7 mouse cellular contexts compared by ENCODE assay signal in the genomic region with DNA sequence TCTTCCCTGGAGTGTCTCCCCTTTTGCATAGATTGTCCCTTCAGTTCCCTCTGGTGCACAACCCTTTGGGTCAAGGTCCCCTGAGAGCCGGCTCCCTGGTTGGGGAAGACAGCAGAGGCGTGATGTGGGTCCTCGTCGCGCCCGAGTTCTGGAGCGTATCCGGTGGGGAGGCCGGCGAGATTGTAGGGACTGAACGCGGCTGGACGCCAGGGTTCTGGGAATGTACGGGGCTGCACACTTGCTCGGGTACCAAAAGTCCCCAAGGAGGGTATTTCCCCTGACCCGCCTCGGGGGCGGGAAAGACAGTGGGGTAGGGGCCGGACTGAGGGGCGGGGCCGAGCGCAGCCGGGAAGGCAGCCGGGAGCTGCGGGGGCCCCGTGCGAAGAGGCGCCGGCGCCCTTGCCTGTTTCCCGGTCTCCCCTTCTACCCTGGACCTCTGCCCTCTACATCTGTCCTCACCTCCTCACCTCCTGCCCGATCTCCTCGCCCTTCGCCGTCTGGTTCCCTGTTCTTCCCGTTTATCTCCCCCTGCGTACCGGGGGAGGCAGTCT. TPM values are rescaled to one million over a fixed set of nuclear protein-coding genes. Genes with fewer than 3 reads are reported as not detected.
DNase-seq lines count a peak whose midpoint lies in the region; ATAC-seq and TF ChIP-seq lines count a peak whose summit lies in the region.

No protein-coding gene starts in this region.

- intact Hi-C loops in heart, postnatal 14 days (cut with DNase I), result no loop called here

- H3K36me3 ChIP-seq in C2C12 (ENCODE audit: control insufficient read depth, insufficient read depth) (peaks cover 31% of the 10 kb centered on the region), ES-E14 (ENCODE audit: control insufficient read depth, insufficient read depth, low read length, poor library complexity, severe bottlenecking) (peaks cover 7% of the 10 kb centered on the region; the same call in 1 of the 2 replicates)
- H3K36me3 ChIP-seq in embryonic facial prominence, embryonic 14.5 days (ENCODE audit: control insufficient read depth, insufficient read depth, low read length), result peaks cover 13% of the 10 kb centered on the region
- peaks cover 7% of the 10 kb centered on the region; the same call in 1 of the 2 replicates for H3K36me3 ChIP-seq in limb, embryonic 15.5 days
- H3K36me3 ChIP-seq in midbrain, postnatal 0 days (ENCODE audit: insufficient read depth, low read length), result no peaks in the 10 kb centered on the region

- no peak for TF ChIP-seq CTCF in C2C12 (IDR thresholded peaks at IDR 0.05; ENCODE audit: control insufficient read depth, insufficient read depth, insufficient read length)
- no peak for TF ChIP-seq CTCF in midbrain, postnatal 0 days (IDR thresholded peaks at IDR 0.05)

- in situ Hi-C loops in ES-E14 (cut with MboI; ENCODE audit: low sequenced_read_pairs in 2 of 2, unreplicated experiment in 2 of 2), result no loop called here

- peaks cover 47% of the 10 kb centered on the region for H3K79me3 ChIP-seq in C2C12 (ENCODE audit: low read depth)

- DNase-seq in ES-E14 (ENCODE audit: low read depth, low spot score), result no peak
- DNase-seq in embryonic facial prominence, embryonic 14.5 days (ENCODE audit: low spot score), result peak; percentile 83
- peak; percentile 83 to 86 for DNase-seq in heart, postnatal 14 days
- DNase-seq in midbrain, postnatal 0 days (ENCODE audit: low spot score), result peak; percentile 52
- peak; percentile 18 for DNase-seq in thymus, postnatal 0 days (ENCODE audit: low spot score)

- peak overlapping the region; percentile 78 for H3K27ac ChIP-seq in ES-E14 (ENCODE audit: insufficient read depth, low read depth, low read length, poor library complexity, severe bottlenecking)
- peak overlapping the region; percentile 97 for H3K27ac ChIP-seq in embryonic facial prominence, embryonic 14.5 days (replicated peaks; ENCODE audit: low read depth, low read length)
- H3K27ac ChIP-seq in limb, embryonic 15.5 days, result peak overlapping the region; percentile 97
- peak overlapping the region; percentile 89 for H3K27ac ChIP-seq in midbrain, postnatal 0 days (ENCODE audit: low read depth, low read length)

- H3K4me3 ChIP-seq in C2C12 (ENCODE audit: insufficient read depth, poor library complexity, severe bottlenecking) (peak overlapping the region; percentile 92), ES-E14 (ENCODE audit: insufficient read depth in 1 of 2, low read depth in 1 of 2, low read length in 2 of 2, poor library complexity in 1 of 2, severe bottlenecking in 1 of 2) (peak overlapping the region; percentile 78 to 91)
- peak overlapping the region; percentile 57 for H3K4me3 ChIP-seq in embryonic facial prominence, embryonic 14.5 days (ENCODE audit: low read depth, low read length)
- peak overlapping the region; percentile 69 for H3K4me3 ChIP-seq in limb, embryonic 15.5 days
- H3K4me3 ChIP-seq in midbrain, postnatal 0 days (ENCODE audit: low read depth, low read length), result peak overlapping the region; percentile 76

- peaks cover 6 to 15% of the 10 kb centered on the region in 2 experiments; a peak in 2 of 4 replicates for H3K4me1 ChIP-seq in ES-E14 (ENCODE audit: control insufficient read depth in 2 of 2, insufficient read depth in 2 of 2, low read length in 2 of 2, poor library complexity in 1 of 2)
- H3K4me1 ChIP-seq in embryonic facial prominence, embryonic 14.5 days (ENCODE audit: control insufficient read depth, insufficient read depth, low read length), result peaks cover 41% of the 10 kb centered on the region
- peaks cover 57% of the 10 kb centered on the region for H3K4me1 ChIP-seq in limb, embryonic 15.5 days
- H3K4me1 ChIP-seq in midbrain, postnatal 0 days (ENCODE audit: insufficient read depth, low read length), result peaks cover 17% of the 10 kb centered on the region

- peak overlapping the region; percentile 81 for H3K9ac ChIP-seq in ES-E14 (ENCODE audit: insufficient read depth, low read depth, low read length, poor library complexity, severe bottlenecking)
- peak overlapping the region; percentile 70 for H3K9ac ChIP-seq in embryonic facial prominence, embryonic 14.5 days (ENCODE audit: low read depth, low read length)
- peak overlapping the region; percentile 65 for H3K9ac ChIP-seq in limb, embryonic 15.5 days
- H3K9ac ChIP-seq in midbrain, postnatal 0 days (replicated peaks; ENCODE audit: low read length, poor library complexity, severe bottlenecking), result peak overlapping the region; percentile 83

- H3K9me3 ChIP-seq in ES-E14 (ENCODE audit: control insufficient read depth, insufficient read depth, low read depth, low read length), result no peaks in the 10 kb centered on the region
- peaks cover 5% of the 10 kb centered on the region; the same call in 1 of the 2 replicates for H3K9me3 ChIP-seq in embryonic facial prominence, embryonic 14.5 days (ENCODE audit: control insufficient read depth, low read length)
- no peaks in the 10 kb centered on the region for H3K9me3 ChIP-seq in limb, embryonic 15.5 days
- H3K9me3 ChIP-seq in midbrain, postnatal 0 days (ENCODE audit: low read length), result no peaks in the 10 kb centered on the region

- peaks cover 76% of the 10 kb centered on the region for H3K79me2 ChIP-seq in C2C12 (ENCODE audit: control insufficient read depth, insufficient read depth)

- under 1% methylated on average over 30 of the region's 38 CpGs for WGBS in embryonic facial prominence, embryonic 14.5 days
- WGBS in limb, embryonic 15.5 days, result under 1% methylated on average over 23 of the region's 38 CpGs
- under 1% methylated on average over 35 of the region's 38 CpGs for WGBS in midbrain, postnatal 0 days

- peak overlapping the region; percentile 88 for H3ac ChIP-seq in C2C12 (ENCODE audit: control insufficient read depth, insufficient read length, low read depth)

- H3K27me3 ChIP-seq in C2C12 (ENCODE audit: control insufficient read depth, insufficient read depth, insufficient read length), result no peaks in the 10 kb centered on the region
- H3K27me3 ChIP-seq in embryonic facial prominence, embryonic 14.5 days (replicated peaks; ENCODE audit: control insufficient read depth, insufficient read depth, low read length), result no peaks in the 10 kb centered on the region
- no peaks in the 10 kb centered on the region for H3K27me3 ChIP-seq in limb, embryonic 15.5 days
- no peaks in the 10 kb centered on the region for H3K27me3 ChIP-seq in midbrain, postnatal 0 days (ENCODE audit: insufficient read depth, low read length)

- H3K4me2 ChIP-seq in embryonic facial prominence, embryonic 14.5 days (ENCODE audit: low read depth, low read length), result peak overlapping the region; percentile 96
- peak overlapping the region; percentile 92 for H3K4me2 ChIP-seq in limb, embryonic 15.5 days
- H3K4me2 ChIP-seq in midbrain, postnatal 0 days (ENCODE audit: low read depth, low read length, poor library complexity, severe bottlenecking), result peak overlapping the region; percentile 91

- peak; percentile 44 for ATAC-seq in embryonic facial prominence, embryonic 14.5 days (ENCODE audit: low read depth)
- peak; percentile 61 for ATAC-seq in limb, embryonic 15.5 days (ENCODE audit: insufficient number of reproducible peaks, low FRiP score, low TSS enrichment, low read depth)
- peak; percentile 35; the same call in 1 of the 2 replicates for ATAC-seq in midbrain, postnatal 0 days (ENCODE audit: low FRiP score)

RNA-seq across cellular contexts. Expression of a gene that starts 1.0 kb away (rescaled TPM):
- polyA plus RNA-seq in C2C12 (2012; fragmentation: generic; extraction: Trizol), result 84.2 TPM
- total RNA-seq in ES-E14 (2012; rRNA removed), result 23.2 and 29.9 TPM in 2 replicates
- polyA plus RNA-seq in embryonic facial prominence, embryonic 14.5 days (2014; fragmentation: Nextera tagmentation; extraction: Ambion mirVana), result 25.6 and 27.8 TPM in 2 replicates
- 10 to 100 TPM; 21.1 to 25.0 TPM for total RNA-seq in heart, postnatal 14 days (2021)
- polyA plus RNA-seq in limb, embryonic 15.5 days (2015; fragmentation: Nextera tagmentation; extraction: Ambion mirVana), result 24.8 and 28.8 TPM in 2 replicates
- 16.2 and 33.0 TPM in 2 replicates for total RNA-seq in midbrain, postnatal 0 days (2014; rRNA removed)
- polyA plus RNA-seq in midbrain, postnatal 0 days (2015; fragmentation: Nextera tagmentation; extraction: Ambion mirVana), result 14.1 and 14.4 TPM in 2 replicates
- polyA plus RNA-seq in thymus, postnatal 0 days (2015; fragmentation: Nextera tagmentation; extraction: Ambion mirVana), result 82.4 and 89.3 TPM in 2 replicates

RNA-seq across cellular contexts. Expression of a gene that starts 5.2 kb away (rescaled TPM):
- 25.5 TPM for polyA plus RNA-seq in C2C12 (2012; fragmentation: generic; extraction: Trizol)
- total RNA-seq in ES-E14 (2012; rRNA removed), result 24.7 and 43.0 TPM in 2 replicates
- 47.7 and 55.4 TPM in 2 replicates for polyA plus RNA-seq in embryonic facial prominence, embryonic 14.5 days (2014; fragmentation: Nextera tagmentation; extraction: Ambion mirVana)
- 1 to 10 TPM; 3.8 to 6.0 TPM for total RNA-seq in heart, postnatal 14 days (2021)
- polyA plus RNA-seq in limb, embryonic 15.5 days (2015; fragmentation: Nextera tagmentation; extraction: Ambion mirVana), result 55.5 and 59.0 TPM in 2 replicates
- 7.6 and 12.1 TPM in 2 replicates for total RNA-seq in midbrain, postnatal 0 days (2014; rRNA removed)
- 11.0 and 11.8 TPM in 2 replicates for polyA plus RNA-seq in midbrain, postnatal 0 days (2015; fragmentation: Nextera tagmentation; extraction: Ambion mirVana)
- 53.7 and 59.1 TPM in 2 replicates for polyA plus RNA-seq in thymus, postnatal 0 days (2015; fragmentation: Nextera tagmentation; extraction: Ambion mirVana)

RNA-seq across cellular contexts. Expression of a gene that starts 13.3 kb away (rescaled TPM):
- polyA plus RNA-seq in C2C12 (2012; fragmentation: generic; extraction: Trizol), result 42.4 TPM
- total RNA-seq in ES-E14 (2012; rRNA removed), result 202 and 391 TPM in 2 replicates
- polyA plus RNA-seq in embryonic facial prominence, embryonic 14.5 days (2014; fragmentation: Nextera tagmentation; extraction: Ambion mirVana), result 40.2 and 43.4 TPM in 2 replicates
- 10 to 100 TPM; 20.6 to 24.9 TPM for total RNA-seq in heart, postnatal 14 days (2021)
- 36.8 and 41.3 TPM in 2 replicates for polyA plus RNA-seq in limb, embryonic 15.5 days (2015; fragmentation: Nextera tagmentation; extraction: Ambion mirVana)
- total RNA-seq in midbrain, postnatal 0 days (2014; rRNA removed), result 26.7 and 27.7 TPM in 2 replicates
- polyA plus RNA-seq in midbrain, postnatal 0 days (2015; fragmentation: Nextera tagmentation; extraction: Ambion mirVana), result 23.6 and 25.1 TPM in 2 replicates
- 48.9 and 50.6 TPM in 2 replicates for polyA plus RNA-seq in thymus, postnatal 0 days (2015; fragmentation: Nextera tagmentation; extraction: Ambion mirVana)

RNA-seq across cellular contexts. Expression of a gene that starts 25.0 kb away (rescaled TPM):
- polyA plus RNA-seq in C2C12 (2012; fragmentation: generic; extraction: Trizol), result 16.6 TPM
- total RNA-seq in ES-E14 (2012; rRNA removed), result 23.8 and 31.7 TPM in 2 replicates
- polyA plus RNA-seq in embryonic facial prominence, embryonic 14.5 days (2014; fragmentation: Nextera tagmentation; extraction: Ambion mirVana), result 10.2 and 14.8 TPM in 2 replicates
- 10 to 100 TPM; 12.9 to 13.5 TPM for total RNA-seq in heart, postnatal 14 days (2021)
- 13.0 and 15.0 TPM in 2 replicates for polyA plus RNA-seq in limb, embryonic 15.5 days (2015; fragmentation: Nextera tagmentation; extraction: Ambion mirVana)
- total RNA-seq in midbrain, postnatal 0 days (2014; rRNA removed), result 22.4 and 22.6 TPM in 2 replicates
- polyA plus RNA-seq in midbrain, postnatal 0 days (2015; fragmentation: Nextera tagmentation; extraction: Ambion mirVana), result 3.7 and 4.7 TPM in 2 replicates
- polyA plus RNA-seq in thymus, postnatal 0 days (2015; fragmentation: Nextera tagmentation; extraction: Ambion mirVana), result 6.7 TPM in 2 replicates

RNA-seq across cellular contexts. Expression of a gene that starts 28.2 kb away (rescaled TPM):
- polyA plus RNA-seq in C2C12 (2012; fragmentation: generic; extraction: Trizol), result 1,881 TPM
- total RNA-seq in ES-E14 (2012; rRNA removed), result 1,077 and 1,157 TPM in 2 replicates
- polyA plus RNA-seq in embryonic facial prominence, embryonic 14.5 days (2014; fragmentation: Nextera tagmentation; extraction: Ambion mirVana), result 736 and 832 TPM in 2 replicates
- 100 to 1,000 TPM; 134 to 183 TPM for total RNA-seq in heart, postnatal 14 days (2021)
- 811 and 833 TPM in 2 replicates for polyA plus RNA-seq in limb, embryonic 15.5 days (2015; fragmentation: Nextera tagmentation; extraction: Ambion mirVana)
- 3,416 and 3,526 TPM in 2 replicates for total RNA-seq in midbrain, postnatal 0 days (2014; rRNA removed)
- 1,872 and 1,886 TPM in 2 replicates for polyA plus RNA-seq in midbrain, postnatal 0 days (2015; fragmentation: Nextera tagmentation; extraction: Ambion mirVana)
- polyA plus RNA-seq in thymus, postnatal 0 days (2015; fragmentation: Nextera tagmentation; extraction: Ambion mirVana), result 942 and 997 TPM in 2 replicates
